Mouse (Mus musculus): ENCODE results near the gene Gng2.

DNA sequence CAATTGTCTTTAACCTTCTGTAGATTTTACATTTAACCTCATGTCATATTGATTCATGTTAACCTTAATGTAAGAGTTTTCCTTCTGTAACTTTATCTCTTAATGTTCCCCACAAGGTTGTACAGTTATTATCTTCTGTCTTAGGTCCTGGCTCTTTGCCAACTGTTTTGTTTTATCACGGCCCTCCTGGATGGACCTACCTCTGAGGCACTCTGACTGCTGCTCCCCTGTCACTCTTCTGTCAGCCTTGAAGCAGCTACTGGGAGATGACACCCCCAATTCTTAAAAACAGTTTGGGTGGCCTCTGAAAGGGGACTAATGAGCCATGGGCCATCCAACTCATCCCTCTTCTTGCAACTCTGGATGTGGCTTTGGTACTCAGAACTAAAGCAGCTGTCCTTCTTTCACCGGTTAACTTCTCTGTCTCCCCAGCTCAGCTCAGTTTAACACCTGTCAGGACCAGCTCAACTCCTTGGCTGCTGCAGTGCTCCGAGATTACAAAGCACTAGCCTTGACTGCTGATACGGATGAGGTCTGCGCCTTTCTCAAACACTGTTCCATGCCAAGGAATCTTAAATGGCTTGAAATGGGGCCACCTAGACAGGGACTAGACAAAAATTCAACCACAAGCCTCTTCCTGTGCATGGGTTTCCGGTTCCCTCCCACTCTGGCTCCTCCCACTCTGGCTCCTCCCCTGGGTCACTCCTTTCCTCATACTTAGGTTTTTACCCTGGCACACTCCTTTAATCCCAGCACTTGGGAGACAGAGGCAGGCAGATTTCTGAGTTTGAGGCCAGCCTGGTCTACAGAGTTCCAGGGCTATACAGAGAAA, 47.7 kb upstream of the Gng2 start:
- no peak for TF ChIP-seq CTCF (IDR thresholded peaks at IDR 0.05)
- no peak for TF ChIP-seq POLR2A (IDR thresholded peaks at IDR 0.05; ENCODE audit: insufficient read depth, low read depth, low read length)
